Comparison of ENCODE assay signal across 10 mouse cellular contexts in genomic region chr13:36732891-36733490, GRCm38 (mm10). TPM values are rescaled to one million over a fixed set of nuclear protein-coding genes. Genes with fewer than 3 reads are reported as not detected.
DNase-seq lines count a peak whose midpoint lies in the region; ATAC-seq and TF ChIP-seq lines count a peak whose summit lies in the region.
"Had no signal": no experiment of that assay in that cellular context is flagged by ENCODE, and none has a peak within 500 bp of the region (broad histone marks: within the 10 kb centered on the region; RNA-seq: fewer than 3 reads in every experiment).

No protein-coding gene starts in this region.

- H3K27me3 ChIP-seq in embryonic facial prominence, embryonic 15.5 days: peaks cover 88% of the 10 kb centered on the region
- peaks cover 82% of the 10 kb centered on the region for H3K27me3 ChIP-seq in intestine, embryonic 14.5 days (replicated peaks; ENCODE audit: control insufficient read depth, insufficient read depth, low read length)
- H3K27me3 ChIP-seq in myocyte (ENCODE audit: control insufficient read depth, insufficient read depth, insufficient read length): no peaks in the 10 kb centered on the region

- H3K27ac ChIP-seq in layer of hippocampus, adult 2 months: peak overlapping the region; percentile 96
- H3K27ac ChIP-seq in embryonic facial prominence, embryonic 15.5 days (replicated peaks): no peak overlapping the region
- H3K27ac ChIP-seq in intestine, embryonic 14.5 days (ENCODE audit: low read depth): no peak overlapping the region

- H3K36me3 ChIP-seq in embryonic facial prominence, embryonic 15.5 days: no peaks in the 10 kb centered on the region
- H3K36me3 ChIP-seq in intestine, embryonic 14.5 days (ENCODE audit: control insufficient read depth, insufficient read depth, low read length): no peaks in the 10 kb centered on the region
- H3K36me3 ChIP-seq in myocyte (ENCODE audit: control insufficient read depth, insufficient read depth): no peaks in the 10 kb centered on the region
- H3K36me3 ChIP-seq: G1E had no signal

- ATAC-seq in embryonic facial prominence, embryonic 15.5 days (ENCODE audit: insufficient number of reproducible peaks, low FRiP score, low TSS enrichment, low read depth): no peak
- ATAC-seq in intestine, embryonic 14.5 days (replicated peaks; ENCODE audit: low FRiP score, low TSS enrichment, low read depth): no peak

- H3K4me3 ChIP-seq in layer of hippocampus, adult 2 months: peak overlapping the region; percentile 83
- H3K4me3 ChIP-seq in embryonic facial prominence, embryonic 15.5 days (replicated peaks): 0 out of 2 replicates have a peak overlapping the region, but pooled peaks have one; percentile 46
- H3K4me3 ChIP-seq in intestine, embryonic 14.5 days (ENCODE audit: low read depth, low read length): peak overlapping the region; percentile 38; the same call in 1 of the 2 replicates
- H3K4me3 ChIP-seq in myocyte: peak overlapping the region; percentile 34

- 7% methylated on average over 6 of the region's 6 CpGs for WGBS in embryonic facial prominence, embryonic 15.5 days
- 12% methylated on average over 6 of the region's 6 CpGs for WGBS in intestine, embryonic 14.5 days

- no peak overlapping the region for H3ac ChIP-seq in myocyte (ENCODE audit: control insufficient read depth, insufficient read length)

- H3K79me2 ChIP-seq in myocyte (ENCODE audit: control insufficient read depth, insufficient read depth): peaks cover 3% of the 10 kb centered on the region

- DNase-seq in layer of hippocampus, adult 2 months (ENCODE audit: low spot score in 2 of 2): no peak
- no peak for DNase-seq in layer of hippocampus, adult 18-20 months (ENCODE audit: low spot score in 2 of 2)
- no peak for DNase-seq in intestine, embryonic 14.5 days (ENCODE audit: low spot score)
- DNase-seq in spleen, adult 12 weeks (ENCODE audit: low spot score): no peak
- DNase-seq in spleen, postnatal 4 days (ENCODE audit: low spot score in 2 of 2): no peak
- no peak for DNase-seq in lung, postnatal 25 days (ENCODE audit: low spot score)
- DNase-seq: kidney, adult 8-10 months had no signal

- H3K9ac ChIP-seq in embryonic facial prominence, embryonic 15.5 days: no peak overlapping the region
- no peak overlapping the region; the same call in 1 of the 2 replicates for H3K9ac ChIP-seq in intestine, embryonic 14.5 days (ENCODE audit: low read length)

- TF ChIP-seq POLR2A in myocyte (IDR thresholded peaks at IDR 0.05; ENCODE audit: insufficient read length, low read depth): no peak

- no peak overlapping the region for H3K4me2 ChIP-seq in embryonic facial prominence, embryonic 15.5 days (replicated peaks)
- H3K4me2 ChIP-seq in intestine, embryonic 14.5 days (ENCODE audit: low read length): peak overlapping the region; percentile 69
- H3K4me2 ChIP-seq in myocyte (ENCODE audit: low read depth): peak overlapping the region; percentile 93

- no peaks in the 10 kb centered on the region for H3K9me3 ChIP-seq in embryonic facial prominence, embryonic 15.5 days (replicated peaks)
- no peaks in the 10 kb centered on the region for H3K9me3 ChIP-seq in intestine, embryonic 14.5 days (ENCODE audit: control insufficient read depth, low read length)
- H3K9me3 ChIP-seq: G1E had no signal

- no peak for TF ChIP-seq CTCF in layer of hippocampus, adult 2 months (conservative IDR thresholded peaks at IDR 0.05)

- peaks cover 43% of the 10 kb centered on the region for H3K4me1 ChIP-seq in embryonic facial prominence, embryonic 15.5 days
- no peaks in the 10 kb centered on the region for H3K4me1 ChIP-seq in intestine, embryonic 14.5 days (replicated peaks; ENCODE audit: control insufficient read depth, insufficient read depth, low read length)

TF ChIP-seq in myocyte, 11 proteins besides CTCF, POLR2A, EP300 and RAD21:
- no peak for TF ChIP-seq REST (IDR thresholded peaks at IDR 0.05; ENCODE audit: insufficient read depth, insufficient read length)
- no peak for TF ChIP-seq E2F4 (IDR thresholded peaks at IDR 0.05; ENCODE audit: insufficient read depth)
- TF ChIP-seq MYOD1 (IDR thresholded peaks at IDR 0.05; ENCODE audit: control insufficient read depth in 1 of 3, insufficient read length in 2 of 3, low read depth in 2 of 3): no peak
- TF ChIP-seq MYOG (IDR thresholded peaks at IDR 0.05; ENCODE audit: control insufficient read depth in 1 of 3, insufficient read depth in 1 of 3, insufficient read length in 2 of 3, low read depth in 2 of 3): no peak
- no peak for TF ChIP-seq USF1 (IDR thresholded peaks at IDR 0.05; ENCODE audit: low read depth)
- TF ChIP-seq SRF (IDR thresholded peaks at IDR 0.05; ENCODE audit: control insufficient read depth, insufficient read length, low read depth): no peak
- TF ChIP-seq MAX (IDR thresholded peaks at IDR 0.05; ENCODE audit: low read depth): no peak
- no peak for TF ChIP-seq POLR2AphosphoS2 (IDR thresholded peaks at IDR 0.05; ENCODE audit: insufficient read length, low read depth)
- no peak for TF ChIP-seq CEBPB (IDR thresholded peaks at IDR 0.05; ENCODE audit: insufficient read depth, poor library complexity, severe bottlenecking)
- TF ChIP-seq TCF12 (IDR thresholded peaks at IDR 0.05; ENCODE audit: insufficient read depth, poor library complexity, severe bottlenecking): no peak
- TF ChIP-seq TCF3 (IDR thresholded peaks at IDR 0.05; ENCODE audit: insufficient read length, low read depth): no peak

RNA-seq across cellular contexts. Expression of gene Nrn1, which starts 1.9 kb away (rescaled TPM):
- 100 to 1,000 TPM; 293 to 318 TPM for total RNA-seq in layer of hippocampus, adult 2 months (2021)
- 100 to 1,000 TPM; 275 to 283 TPM for total RNA-seq in layer of hippocampus, adult 18-20 months (2021)
- 6.5 and 8.5 TPM in 2 replicates for polyA plus RNA-seq in embryonic facial prominence, embryonic 15.5 days (2015; fragmentation: Nextera tagmentation; extraction: Ambion mirVana)
- polyA plus RNA-seq in intestine, embryonic 14.5 days (2014; fragmentation: Nextera tagmentation; extraction: Ambion mirVana): 13.5 and 15.9 TPM in 2 replicates
- 5.1 TPM for polyA plus RNA-seq in myocyte (2012; fragmentation: generic; extraction: Trizol)
- polyA plus RNA-seq: G1E had no signal
